Mouse (Mus musculus) spleen, postnatal 4 days (tissue): ENCODE data around the gene Pgam2.

Source experiments
- DNase-seq, 2 experiments: peaks; one replicate each; pipeline ENCODE4 v3.0.0; 2022; ENCODE audit warnings: low spot score in 2 of 2

Pgam2 gene

DNA sequence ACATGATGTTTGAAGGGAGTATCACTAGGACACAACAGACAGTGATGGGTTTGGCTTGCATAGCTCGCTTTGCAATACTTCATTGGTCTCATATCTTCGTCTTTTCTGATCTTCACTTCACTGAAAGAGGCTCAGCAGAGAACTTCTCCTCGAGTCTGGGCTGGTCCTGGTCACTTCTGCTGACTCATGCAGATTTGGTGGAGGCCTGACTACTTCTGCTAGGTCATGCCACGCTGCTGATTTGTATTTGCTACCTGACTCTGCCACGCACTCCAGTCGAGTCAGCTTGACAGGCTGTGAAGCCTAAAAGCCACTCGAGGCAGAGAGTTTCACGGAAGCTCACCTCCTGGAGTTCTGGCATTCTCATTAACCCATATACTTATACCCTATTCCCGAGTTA lies 4.4 kb upstream of the Pgam2 start:
- no peak for DNase-seq

DNA sequence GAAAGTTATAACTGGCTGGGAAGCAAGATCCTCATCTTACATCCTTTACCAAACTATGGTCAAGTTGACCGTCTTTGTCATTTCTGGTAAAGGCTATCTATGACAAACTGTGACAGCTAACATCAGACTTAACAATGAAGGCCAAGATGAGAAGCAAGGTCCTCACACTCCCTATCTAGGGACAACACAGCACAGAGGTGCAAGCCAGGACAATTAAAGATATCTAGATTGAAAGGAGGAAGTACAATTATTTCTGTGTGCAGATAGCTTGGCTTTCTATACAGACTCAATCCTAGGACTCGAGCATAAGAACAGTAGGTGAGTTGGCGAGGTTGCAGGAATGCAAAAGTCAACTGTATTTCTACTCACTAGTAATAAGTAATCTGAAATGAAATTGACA lies 2.2 kb upstream of the Pgam2 start:
- no peak for DNase-seq

DNA sequence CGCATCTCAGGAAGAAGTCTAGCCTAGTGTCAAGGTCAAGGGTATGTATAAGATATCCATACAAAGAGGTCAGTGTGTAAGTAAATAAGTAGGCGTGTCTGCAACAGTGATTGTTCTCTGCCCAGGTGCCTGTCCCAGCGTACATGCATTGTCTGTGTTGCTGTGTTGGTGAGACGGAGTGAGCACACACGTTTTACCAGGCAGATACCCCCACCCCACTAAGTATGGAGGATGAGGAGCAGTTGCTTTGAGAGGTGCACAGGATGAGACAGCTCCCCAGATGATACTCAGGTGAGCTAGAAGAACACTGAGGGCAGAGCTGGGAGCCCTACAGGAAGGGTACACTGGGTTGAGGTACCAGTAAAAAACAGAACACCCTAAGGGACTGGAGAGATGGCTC lies 641 bp upstream of the Pgam2 start:
- no peak for DNase-seq

DNA sequence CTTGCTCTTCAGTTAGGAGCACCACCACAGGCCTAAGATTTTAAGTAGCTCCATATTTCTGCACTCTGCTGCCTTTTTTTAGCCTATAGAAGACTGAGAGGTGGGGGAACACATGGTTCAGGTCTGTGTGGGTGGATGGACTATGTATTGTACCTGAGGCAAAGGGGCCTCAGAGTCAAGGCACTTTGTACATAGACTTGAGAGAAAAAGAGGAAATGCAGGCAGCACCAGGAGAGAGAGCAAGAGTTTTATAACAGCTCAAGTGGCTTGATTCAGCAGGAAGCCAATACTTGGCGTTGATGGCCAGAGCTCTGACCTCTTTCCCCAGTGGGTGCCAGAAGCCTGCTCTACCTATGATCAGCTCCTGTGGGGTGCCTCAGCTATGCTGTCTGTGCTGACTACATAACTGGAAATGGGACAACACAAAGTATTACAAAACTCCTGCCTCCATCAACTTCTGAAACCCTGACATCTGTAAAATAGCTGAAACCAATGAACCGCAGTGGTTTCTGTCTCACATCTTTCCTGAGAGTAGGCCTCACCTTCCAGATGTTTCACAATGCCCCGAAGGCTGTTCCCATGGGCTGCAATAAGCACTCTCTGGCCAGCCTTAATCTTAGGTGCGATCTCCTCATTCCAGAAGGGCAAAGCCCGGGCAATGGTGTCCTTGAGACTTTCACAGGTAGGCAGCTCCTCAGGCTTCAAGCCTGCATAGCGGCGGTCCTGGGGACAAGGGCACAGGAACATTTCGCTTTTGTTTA lies 896 bp downstream of the Pgam2 start:
- DNase-seq: no peak

DNA sequence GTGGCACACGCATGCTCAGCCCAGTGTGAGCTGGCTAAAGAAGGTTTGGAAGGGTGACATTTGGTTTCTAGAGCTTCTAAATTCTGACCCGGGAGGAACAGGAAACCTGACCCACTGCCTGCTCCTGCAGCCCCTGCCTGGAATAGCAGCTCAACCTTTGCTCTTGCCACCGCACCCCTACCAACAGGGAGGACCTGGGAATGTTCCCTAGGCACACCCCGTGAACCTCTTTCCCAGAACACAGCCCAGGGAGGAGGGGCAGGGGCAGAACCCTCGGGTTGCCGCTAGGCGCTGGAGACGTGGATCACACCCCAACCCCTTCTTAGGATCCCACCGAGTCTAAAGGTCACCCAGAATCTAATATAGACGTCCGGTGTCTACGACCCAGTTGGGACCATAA lies 1.5 kb downstream of the Pgam2 start:
- DNase-seq: no peak

DNA sequence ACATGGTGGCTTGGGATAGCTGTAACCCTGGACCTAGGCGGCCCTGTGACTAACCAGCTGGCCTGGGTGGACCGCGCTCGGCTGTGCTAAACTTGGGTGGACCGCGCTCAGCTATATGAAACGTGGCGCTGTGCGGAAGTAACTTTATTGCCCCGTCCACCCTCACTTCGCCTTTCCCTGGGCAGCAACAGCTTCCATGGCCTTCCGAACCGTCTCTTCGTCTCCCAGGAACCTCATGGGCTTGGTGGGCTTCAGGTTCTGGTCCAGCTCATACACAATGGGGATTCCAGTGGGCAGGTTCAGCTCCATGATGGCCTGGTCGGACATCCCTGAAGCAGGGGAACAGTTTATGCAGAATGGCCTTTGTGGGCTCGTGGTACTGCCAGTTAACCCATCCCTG lies 2.0 kb downstream of the Pgam2 start:
- DNase-seq: no peak

DNA sequence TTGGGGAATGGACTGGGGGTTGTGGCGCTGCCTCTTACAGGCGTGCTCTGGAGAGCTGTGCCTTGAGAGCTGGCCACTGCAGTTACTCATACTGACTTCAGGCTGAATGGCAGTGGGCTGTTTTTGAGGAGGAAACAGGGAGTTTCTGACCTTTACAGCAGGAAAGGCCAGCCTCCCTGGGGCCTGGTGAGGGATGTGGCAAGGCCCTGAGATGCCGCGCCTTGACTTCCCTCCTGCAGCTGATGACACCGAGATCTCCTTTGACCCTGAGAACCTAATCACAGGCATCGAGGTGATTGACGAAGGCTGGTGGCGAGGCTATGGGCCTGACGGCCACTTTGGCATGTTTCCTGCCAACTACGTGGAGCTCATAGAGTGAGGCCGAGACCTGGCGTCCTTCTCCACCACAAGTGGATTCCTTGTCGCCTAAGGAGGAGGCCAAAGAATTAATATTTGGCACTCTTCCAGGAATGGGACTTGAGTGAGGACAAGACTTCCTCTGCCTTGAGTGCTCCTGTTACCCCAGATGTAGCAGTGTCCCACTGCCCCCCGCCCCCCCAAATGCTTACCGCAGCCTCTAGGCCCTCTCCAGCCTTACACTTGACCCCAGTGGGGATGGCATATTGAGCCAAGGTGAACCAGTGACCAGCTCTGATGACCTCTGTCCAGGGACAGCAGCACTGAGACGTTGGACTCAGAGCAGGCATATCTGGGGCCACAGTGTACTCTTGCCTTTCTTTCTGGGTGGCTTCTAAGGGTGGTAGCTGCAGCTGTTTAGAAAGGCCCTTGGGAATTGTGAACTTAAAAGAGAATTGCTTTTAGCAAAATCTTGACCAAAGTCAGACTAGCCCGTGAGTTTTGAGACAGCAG lies 3.7 kb downstream of the Pgam2 start:
- DNase-seq: peak in 1 of 2 experiments; percentile 53

DNA sequence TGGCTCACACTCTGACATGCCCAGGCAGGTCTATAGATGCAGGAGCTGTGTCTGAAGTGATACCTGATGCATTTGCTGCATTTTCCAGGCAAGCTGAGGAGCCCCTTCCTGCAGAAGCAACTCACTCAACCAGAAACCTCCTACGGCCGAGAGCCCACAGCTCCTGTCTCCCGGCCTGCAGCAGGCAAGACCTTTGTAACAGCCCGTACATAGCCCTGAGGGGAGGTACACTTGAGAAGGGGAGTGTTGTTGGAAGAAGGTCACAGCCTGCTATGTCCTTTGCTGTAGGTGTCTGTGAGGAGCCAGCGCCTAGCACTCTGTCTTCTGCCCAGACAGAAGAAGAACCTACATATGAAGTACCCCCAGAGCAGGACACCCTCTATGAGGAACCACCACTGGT lies 5.6 kb downstream of the Pgam2 start:
- DNase-seq: peak in 1 of 2 experiments; percentile 53

DNA sequence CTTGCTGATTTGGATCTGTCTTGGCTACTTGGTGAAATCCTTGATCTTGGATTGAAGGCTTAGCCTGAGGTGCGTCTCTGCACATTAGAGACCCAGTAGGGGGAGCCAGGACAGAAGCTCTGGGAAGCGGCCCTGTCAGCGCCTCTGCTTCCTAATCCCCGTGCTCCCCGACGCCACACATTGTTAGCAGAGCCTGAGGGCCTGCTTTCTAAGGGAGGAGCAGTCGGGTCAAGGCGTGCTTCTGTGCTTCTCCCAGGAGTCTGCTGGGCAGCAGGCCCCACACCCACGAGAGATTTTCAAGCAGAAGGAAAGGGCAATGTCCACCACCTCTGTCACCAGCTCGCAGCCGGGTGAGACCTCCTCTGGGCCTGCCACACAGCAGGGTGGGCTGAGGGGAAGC lies 6.2 kb downstream of the Pgam2 start:
- DNase-seq: peak in 1 of 2 experiments; percentile 55

DNA sequence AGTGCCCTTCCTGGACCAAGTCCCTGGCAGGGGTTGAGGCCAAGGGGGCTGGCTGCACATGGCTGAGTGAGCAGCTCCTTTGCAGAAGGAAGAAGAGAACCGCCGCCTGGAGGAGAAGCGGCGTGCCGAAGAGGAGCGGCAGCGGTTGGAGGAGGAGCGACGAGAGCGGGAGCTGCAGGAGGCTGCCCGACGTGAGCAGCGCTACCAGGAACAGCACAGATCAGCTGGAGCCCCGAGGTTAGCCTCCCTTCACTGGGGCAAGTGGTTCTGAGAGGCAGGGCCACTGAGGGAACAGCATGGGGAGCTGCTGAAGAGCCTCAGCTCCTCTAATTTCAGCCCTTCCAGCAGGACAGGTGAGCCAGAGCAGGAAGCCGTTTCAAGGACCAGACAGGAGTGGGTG lies 6.6 kb downstream of the Pgam2 start:
- DNase-seq: peak in 1 of 2 experiments; percentile 59

DNA sequence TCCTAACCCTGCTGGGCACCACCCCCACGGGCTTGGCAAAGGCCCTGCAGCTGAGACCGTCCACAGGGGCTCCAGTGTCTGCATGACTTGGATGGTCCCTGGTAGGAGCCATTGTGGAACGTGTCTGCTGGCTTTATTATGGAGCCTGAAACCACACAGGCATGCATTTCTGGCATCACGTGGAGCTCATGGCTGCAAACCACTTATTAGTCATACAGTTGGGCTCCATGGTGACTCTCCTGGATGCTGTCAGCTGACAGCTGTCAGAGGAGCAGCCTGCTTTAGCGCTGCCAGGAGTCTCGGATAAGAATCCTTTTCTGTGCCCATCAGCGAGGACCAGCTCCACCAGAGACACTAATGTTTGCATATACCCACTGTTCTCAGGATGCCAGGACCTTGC lies 7.8 kb downstream of the Pgam2 start:
- no peak for DNase-seq

DNA sequence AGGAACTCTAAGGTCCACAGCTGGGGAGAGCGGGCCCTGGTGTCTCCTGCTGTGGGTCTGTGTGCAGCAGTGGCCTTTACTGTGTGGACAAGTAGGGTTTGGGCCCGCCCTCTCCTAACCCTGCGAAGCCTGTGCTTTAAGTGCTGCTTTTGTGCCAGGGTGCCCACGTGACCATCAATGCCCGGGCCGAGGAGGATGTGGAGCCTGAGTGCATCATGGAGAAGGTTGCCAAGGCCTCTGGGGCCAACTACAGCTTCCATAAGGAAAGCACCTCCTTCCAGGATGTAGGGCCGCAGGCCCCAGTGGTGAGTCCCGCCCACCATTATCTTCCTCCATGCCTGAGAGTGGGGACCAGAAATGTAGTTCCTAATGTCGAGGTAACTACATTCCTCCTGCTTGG lies 8.2 kb downstream of the Pgam2 start:
- DNase-seq: no peak

DNA sequence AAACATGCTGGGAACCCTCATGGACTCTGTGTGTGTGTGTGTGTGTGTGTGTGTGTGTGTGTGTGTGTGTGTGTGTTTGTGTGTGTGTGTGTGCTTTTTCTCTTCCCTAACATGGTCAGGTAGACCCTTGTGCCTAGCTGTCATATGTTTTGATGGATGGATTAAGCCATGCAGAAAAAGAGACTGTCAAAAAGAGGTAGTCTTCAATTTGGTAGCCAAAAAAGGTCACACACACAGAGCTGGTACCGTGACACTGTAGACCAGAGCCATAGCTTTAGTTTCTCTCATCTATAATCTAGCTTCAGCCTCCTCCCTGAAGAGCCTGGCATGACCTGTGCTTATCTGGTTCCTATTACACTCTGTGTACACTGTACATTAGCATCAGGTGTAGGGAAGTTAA lies 13.1 kb downstream of the Pgam2 start:
- DNase-seq: no peak

DNA sequence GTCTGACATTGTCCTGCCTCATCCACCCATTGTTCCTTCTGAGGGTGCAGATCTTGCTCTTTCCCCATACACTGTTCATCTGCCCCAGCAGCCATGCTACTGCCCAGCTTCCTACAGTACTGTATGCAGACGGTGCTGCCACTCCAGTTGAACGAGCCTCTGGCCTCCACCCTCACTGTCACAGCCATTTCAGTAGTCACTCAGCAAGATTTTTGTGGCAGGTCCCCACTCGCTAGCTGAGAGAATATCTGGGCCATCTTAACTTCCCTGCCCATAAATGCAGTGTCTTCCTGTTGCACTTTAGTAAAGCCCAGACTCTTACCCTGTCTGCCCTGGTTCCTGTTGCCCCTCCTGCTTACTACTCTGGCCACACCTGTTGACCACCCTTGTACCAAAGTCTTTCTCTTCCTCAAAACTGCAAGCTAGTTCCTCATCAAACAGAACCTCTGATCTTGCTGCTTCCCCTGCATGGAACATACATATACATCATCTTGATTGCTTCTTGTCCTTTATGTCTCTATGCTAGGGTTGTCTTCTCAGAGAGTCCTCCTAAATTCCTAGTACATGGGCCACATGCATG lies 13.7 kb downstream of the Pgam2 start:
- no peak for DNase-seq

DNA sequence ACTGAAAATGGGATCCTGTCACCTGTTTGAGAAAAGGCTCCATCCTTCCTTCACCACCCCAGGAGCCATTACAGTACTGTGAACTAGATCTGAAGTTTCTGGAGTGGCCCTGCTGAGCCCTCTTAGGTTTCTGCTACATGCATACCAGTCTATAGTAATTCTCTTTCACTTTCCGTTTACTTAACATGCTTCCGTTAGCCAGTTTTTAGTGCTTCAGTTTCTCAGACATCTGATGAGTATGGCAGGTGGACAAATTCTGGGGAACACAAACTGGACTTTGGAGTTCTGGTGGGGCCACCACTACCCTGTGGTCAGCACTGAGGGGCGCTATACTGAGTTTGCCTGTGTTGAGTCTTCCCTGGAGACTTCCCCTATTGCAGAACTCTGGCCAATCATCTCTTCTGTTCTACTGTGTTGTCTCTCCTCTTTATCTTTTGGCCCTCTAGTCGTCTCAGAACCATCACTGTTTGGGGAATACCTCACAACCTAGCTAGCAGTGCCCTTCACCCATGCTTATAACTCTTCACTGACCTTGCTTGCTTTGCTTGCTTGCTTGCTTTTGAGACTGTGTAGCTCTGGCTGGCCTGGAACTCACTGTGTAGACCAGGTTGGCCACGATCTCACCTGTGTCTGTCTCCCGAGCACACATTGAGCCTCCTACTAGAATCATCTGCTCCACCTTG lies 14.3 kb downstream of the Pgam2 start:
- peak in 1 of 2 experiments; percentile 44 for DNase-seq

DNA sequence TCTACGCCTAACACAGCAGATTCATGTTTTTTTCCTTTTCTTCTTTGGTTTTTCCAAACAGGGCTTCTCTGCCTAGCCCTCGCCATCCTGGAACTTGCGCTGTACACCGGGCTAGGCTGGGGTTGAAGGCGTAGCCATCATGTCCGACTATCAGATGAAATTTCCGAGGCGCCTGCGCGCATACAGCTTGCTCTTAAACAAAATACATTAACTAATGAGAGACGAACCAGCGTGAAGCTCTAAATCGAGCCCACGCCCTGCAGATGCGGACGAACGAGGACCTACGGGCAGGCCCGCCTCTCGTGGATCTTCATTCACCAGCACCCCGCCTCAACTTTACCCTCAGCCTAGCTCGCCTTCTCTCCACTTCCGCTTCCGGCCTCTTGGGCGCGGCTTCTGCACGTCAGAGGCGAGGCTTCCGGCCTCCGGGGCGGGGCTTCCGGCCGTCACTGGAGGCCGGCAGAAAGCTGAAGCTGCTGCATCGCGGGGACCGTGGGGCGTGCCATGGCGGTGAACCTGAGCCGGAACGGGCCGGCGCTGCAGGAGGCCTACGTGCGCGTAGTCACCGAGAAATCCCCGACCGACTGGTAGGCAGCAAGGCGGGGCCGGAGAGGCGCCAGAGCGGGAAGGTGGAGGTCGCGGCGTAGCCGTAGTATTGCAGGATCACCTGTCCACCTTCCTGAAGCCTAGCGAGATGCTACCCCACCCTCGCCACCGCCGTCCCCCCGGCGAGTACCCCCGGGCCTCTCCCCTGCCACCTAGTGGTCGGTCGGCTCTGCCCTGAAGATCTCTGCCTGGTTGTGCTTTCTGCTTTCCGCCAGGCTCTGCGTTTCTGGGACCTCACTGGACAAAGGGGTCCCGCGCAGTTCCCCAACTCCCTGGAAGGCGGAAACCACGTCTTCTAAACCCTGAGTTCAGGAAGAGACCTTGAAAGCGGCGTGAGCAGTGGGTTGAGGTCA lies 15.2 kb downstream of the Pgam2 start, which contains the start of gene Dbnl:
TSS of gene Dbnl (plus strand) at position 433 of the 959 bp plus-strand sequence.
- peak; percentile 96 to 97 for DNase-seq

DNA sequence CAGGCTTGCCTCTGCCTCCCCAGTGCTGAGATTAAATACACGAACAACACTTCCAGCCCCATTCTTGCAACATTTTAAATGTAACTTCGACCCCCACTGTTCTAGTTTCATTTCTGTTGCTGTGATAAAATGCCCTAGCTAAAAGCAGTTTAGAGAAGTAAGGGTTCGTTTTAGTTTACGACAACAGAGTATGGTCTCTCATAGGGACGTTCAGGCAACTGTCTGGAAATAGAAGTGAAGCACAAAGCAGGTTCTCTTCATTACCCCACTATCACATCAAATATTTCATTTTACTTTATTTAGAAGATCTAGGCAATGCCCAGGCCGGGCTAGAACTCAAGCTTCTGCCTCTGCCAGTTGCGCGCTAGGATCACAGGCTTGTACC lies 15.9 kb downstream of the Pgam2 start:
- DNase-seq: no peak

DNA sequence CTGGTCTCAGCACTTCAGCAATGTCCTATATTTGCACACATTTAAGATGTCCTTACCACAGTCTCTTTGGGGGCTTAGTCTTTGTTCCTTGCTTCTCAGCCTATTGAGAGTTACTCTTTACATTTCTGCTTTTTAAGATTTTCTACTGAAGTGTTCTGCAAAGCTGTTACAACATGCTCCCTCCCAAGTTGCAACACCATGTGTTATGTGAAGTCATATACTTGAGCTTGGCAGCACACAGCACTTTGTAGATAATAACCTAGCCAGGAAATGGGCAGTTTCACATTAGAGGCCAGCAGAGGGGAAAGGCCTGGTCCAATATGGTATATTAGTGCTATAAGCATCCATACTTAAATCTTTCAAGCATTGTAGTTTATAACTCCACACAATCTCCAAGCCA lies 17.8 kb downstream of the Pgam2 start:
- DNase-seq: no peak

DNA sequence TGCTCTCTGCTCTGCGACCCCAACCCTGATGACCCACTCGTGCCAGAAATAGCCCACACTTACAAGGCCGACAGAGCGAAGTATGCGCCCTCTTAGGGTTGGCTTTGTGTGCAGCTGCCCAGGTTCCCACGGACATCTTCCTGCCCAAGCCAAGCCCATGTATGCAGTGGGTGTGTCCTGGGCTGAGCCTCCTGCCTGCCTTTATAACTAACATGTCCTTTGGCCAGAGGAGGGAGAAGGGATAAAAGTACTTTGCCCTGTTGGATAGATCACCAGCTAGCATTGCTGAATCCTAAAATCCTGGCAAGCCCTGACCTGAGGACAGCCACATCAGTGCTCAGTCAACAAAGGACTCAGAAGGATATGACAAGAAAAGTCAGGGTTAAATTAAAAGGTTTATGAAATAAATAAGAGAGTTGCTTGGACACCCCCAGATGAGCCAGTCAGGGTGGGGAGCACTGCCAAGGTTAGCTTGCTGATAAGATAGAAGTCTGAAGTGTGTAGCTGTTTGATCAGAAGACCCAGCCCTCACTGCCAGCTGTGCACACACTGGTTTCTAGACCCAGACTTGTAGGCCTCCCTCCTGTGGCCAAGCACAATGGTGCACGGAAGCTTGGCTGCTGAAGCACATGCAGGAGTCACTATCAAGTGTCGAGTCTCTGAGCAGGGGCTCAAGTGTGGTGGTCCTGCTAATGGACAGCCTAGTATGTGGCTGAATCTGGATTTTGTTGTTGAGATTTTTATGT lies 21.2 kb downstream of the Pgam2 start:
- no peak for DNase-seq

DNA sequence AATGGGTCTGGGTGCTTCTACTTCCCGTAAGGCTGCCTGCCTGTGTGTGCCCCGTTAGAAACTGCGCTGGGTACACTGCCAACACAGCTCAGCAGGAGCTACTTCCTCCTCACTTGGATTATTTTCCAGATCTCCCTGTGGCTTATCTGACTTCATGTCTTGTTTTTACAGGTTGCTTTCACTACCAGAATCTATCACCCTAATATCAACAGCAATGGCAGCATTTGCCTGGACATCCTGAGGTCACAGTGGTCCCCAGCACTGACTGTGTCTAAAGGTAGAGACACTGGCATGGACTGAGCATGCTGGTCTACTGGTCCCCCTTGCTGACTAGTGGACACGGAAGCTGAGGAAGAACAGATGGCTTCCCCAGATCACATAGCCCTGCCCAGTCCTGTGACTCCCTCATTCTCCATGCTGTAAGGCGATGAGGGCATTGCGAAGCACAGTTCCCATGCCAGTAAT lies 23.5 kb downstream of the Pgam2 start:
- no peak for DNase-seq
